Mouse (Mus musculus): Measurements from ENCODE around the gene Oas1g.

GRCm38 (mm10) chr5:120920296-120920695, 32.9 kb upstream of the Oas1g start:
- TF ChIP-seq CTCF (IDR thresholded peaks at IDR 0.05; ENCODE audit: control insufficient read depth, insufficient read depth, insufficient replicate concordance, low read depth, low read length): no peak
- TF ChIP-seq POLR2A (IDR thresholded peaks at IDR 0.05; ENCODE audit: control insufficient read depth, low read depth, low read length): no peak

Measured in testis, adult 2 months (tissue).